Mouse (Mus musculus) cerebral cortex, adult 2 months (tissue): ENCODE results near the gene Ing5.

ENCODE experiments used
- WGBS: fragments of 180-500 bp; shearing (Covaris S2); methylation state at CpG from one replicate; pipeline ENCODE4 v1.1.7; 2018; 5-methylcytosine and 5-hydroxymethylcytosine counted together

The Ing5 gene

DNA sequence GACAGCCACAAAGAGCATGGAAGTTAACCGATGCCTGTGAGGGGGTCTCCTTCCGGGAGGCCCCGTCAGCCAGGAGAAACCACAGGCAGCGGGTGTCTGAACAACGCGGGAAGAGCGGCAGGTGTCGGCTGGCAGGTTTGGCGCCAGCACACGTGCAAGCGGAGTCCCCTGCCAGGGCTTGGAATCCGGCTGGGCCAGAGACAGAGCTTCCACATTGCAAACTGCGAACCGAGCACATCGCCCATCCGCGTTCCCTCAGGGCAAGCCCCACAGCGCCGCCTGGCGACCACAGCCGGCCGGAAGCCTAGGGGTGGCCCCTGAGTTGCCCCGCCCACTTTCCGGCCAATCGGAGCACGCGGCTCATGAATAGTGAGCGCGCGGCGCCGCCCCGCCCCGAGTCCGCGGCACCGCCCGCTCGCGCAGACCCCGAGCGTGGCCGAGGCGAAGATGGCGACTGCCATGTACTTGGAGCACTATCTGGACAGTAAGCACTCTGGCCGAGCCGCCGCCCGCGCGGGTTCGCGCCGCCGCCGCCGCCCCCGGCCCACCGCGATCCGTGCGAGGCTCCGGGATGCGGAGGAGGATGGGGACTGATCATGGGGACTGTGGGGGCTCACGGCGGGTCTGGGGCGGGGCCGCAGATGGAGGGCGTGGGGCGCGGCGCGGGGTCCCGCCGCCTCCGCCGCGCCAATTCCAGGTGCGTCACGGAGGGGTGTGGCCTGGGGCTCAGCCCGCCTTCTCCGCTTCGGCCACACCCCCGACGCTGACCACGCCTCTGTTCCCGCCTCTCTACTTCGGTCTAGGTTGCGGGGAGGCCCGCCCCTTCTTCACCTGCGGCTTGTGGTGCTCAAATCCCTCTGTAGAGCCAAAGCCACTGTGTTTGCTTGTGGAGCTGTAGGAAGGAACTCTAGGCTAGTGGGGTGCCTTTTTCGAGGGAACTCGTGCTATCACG is at the start of gene Ing5:
Gene Ing5, plus strand, starts transcription at position 410 of the 952 bp plus-strand sequence.
- under 1% methylated on average over 94 of the region's 94 CpGs for WGBS

- WGBS = 1% methylated on average over 103 of the region's 121 CpGs
Measured at GRCm38 (mm10) chr1:93754573-93755290, 49.0 kb upstream of the Ing5 start, which contains the start of gene Thap4. Thap4 (minus strand) TSS chr1:93754864.

- WGBS = under 1% methylated on average over 13 of the region's 13 CpGs
Measured at GRCm38 (mm10) chr1:93755291-93755610, 48.5 kb upstream of the Ing5 start.

GRCm38 (mm10) chr1:93755618-93756017 is 48.1 kb upstream of the Ing5 start:
- WGBS = 16% methylated on average over 7 of the region's 7 CpGs

DNA sequence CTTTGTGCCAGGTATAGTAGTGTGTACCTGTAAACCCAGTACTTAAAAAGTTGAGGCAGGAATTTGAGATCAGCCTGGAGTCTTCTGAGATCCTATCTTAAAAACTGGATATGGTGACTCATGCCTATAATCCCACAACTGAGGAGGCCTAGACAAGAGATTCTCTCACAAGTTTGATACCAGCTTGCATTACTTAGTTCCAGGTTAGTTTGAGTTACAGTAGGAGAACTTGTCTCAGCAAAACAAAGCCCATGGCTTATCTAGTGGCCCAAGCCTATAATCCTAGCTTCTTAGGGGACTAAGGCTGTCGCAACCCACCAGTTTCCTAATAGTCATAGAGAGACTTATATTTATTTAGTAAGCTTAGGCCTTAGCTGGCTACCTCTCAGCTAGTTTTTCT is 43.7 kb upstream of the Ing5 start:
- WGBS = 97% methylated on average over 1 of the region's 1 CpGs

DNA sequence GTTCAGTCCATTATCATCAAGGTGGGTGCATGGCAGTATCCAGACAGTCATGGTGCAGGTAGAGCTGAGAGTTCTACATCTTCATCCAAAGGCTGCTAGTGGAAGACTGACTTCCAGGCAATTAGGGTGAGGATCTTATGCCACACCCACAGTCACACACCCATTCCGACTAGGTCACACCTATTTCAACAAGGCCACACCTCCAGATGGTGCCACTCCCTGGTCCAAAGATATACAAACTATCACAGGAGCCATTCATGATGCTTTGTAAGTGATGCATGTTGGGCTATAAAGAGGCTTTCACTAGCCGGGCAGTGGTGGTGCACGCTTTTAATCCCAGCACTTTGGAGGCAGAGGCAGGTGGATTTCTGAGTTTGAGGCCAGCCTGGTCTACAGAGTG is 40.2 kb upstream of the Ing5 start:
- WGBS = 91% methylated on average over 3 of the region's 3 CpGs

GRCm38 (mm10) chr1:93764871-93765591 is 38.7 kb upstream of the Ing5 start:
- WGBS = 74% methylated on average over 9 of the region's 9 CpGs

DNA sequence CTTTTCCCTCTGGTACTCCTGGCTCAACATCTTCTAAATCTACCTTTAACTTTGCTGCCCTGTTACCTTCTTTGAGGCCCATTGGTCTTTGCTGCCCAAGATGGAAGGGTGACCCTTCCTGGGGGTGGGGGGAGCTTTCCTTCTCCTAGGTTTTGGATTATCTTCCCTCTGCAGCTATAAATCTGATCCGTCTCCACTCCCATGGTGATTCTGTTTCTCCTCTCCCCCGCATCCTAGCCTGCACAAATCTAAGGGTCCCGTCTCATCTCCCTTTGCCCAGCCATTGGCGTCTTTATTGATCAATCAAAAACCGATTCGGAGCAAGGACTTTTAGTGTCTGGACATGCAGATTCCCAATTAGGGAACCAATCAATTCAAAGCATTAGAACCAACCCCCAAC is 36.2 kb upstream of the Ing5 start:
- WGBS = 97% methylated on average over 6 of the region's 6 CpGs

- WGBS = 67% methylated on average over 3 of the region's 3 CpGs
Measured at GRCm38 (mm10) chr1:93769901-93770300, 33.9 kb upstream of the Ing5 start.

DNA sequence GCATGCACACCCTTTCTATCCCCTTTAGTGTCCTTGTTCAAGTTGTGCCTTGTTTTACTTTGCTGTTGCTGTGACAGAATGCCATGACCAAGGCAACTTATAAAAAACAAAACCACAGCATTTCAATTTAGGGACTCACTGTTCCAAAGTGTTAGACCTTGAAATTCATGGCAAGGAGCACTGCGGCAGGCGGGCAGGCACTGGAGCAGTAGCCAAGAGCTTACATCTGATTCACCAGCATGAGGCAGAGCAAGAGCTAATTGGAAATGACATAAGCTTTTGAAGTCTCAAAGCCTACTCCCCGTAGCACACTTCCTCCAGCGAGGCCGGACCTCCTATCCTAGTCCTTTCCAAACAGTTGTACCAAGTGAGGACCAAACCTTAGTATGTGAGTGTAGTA is 27.1 kb upstream of the Ing5 start:
- 88% methylated on average over 5 of the region's 5 CpGs for WGBS

DNA sequence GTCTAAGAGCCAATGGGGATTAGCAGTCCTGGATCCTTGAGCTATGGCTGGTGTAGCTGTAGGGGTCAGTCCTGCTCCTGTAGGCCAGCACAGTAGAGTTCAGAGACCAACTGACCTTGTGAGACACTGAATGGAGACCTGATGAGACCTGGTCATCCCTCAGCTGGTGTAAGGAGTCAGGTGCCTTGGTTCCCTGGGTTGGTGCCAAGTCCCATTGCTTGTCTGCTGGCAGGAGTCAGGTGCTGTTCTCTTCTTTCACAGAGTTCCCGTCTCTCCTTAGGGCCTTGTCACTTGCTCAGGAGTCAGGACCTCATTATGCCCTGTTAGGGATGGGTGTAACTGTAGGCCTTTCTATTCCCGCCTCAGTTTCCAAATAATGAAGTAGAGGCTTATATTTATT is 16.9 kb upstream of the Ing5 start:
- 86% methylated on average over 2 of the region's 2 CpGs for WGBS

DNA sequence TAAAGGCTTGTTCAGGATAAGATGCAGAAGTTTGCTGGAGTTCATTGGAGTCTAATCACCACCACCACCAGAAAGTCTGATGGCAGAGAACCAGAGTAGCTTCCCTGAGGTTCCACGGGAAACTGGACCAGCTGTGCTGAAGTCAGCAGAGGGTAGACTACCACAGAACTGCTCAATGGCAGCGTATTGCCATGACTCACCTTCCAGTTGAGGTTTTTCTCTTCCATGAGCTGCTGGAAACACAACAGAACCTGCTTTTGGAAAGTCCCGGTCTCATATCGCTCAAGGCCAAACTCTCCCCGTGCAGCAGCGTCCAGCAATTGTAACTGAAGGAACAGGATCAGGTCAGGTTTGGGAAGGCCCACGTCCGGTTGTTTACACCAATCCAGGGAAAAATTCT is 9.2 kb upstream of the Ing5 start:
- 92% methylated on average over 8 of the region's 8 CpGs for WGBS

DNA sequence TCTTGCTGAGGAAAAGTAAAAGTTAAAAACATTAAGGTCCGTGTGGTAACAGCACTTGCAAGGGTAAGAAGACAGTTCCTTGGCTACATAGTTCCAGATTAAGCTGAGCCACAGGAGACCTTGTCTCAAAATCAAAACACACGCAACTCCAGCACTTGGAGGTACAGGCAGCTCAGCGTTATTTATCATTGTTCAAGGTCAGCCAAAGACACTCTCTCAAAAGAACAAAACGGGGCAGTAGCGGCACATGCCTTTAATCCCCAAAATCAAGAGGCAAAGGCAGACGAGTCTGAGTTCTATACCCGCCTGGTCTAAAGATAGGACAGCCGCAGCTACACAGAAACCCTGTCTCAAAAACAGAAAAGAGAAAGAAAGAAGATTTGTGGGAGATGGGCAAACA is 7.9 kb upstream of the Ing5 start:
- 41% methylated on average over 8 of the region's 8 CpGs for WGBS

DNA sequence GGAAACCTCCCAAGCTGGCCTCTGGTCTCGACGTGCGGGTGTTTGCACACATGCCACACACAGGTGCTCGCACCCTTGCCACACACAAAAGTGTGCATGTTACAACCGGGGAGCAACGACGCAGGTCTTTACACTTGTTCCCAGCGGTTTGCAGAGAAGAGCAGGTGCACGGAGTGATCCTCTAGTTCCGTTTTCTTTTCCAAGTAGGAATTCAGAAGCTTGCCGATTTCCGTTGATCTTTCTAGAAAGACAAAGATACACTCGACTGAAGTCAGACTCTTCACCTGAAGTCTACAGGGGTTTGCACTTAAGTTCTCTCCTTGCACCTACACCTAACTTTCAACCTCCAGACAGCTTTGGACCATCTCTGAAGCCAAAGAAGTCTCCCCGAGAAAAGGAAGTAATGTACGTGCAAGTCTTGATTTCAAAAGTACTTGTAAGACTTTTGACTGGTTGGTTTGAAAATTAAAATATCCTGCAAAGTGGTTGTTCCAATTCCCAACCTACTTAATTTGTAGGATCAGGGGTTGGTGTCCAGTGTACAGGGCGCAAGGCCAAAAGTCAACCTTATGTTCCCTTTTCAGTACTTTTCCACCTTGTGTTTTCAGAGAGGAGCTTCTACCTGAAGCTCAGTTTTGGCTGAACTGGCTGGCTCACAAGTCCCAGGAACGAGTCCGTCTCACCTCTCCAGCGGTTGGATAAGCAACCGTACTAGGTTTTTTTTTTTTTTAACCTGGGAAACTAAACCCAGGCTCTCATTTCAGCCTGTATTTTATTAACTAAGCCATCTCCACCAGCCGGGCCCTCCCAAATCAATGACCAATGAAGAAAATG is 2.9 kb upstream of the Ing5 start:
- WGBS = 77% methylated on average over 21 of the region's 21 CpGs

- WGBS = under 1% methylated on average over 42 of the region's 42 CpGs
Measured at GRCm38 (mm10) chr1:93801741-93802238, 2.0 kb upstream of the Ing5 start, which contains the start of gene Dtymk. Dtymk (minus strand) TSS chr1:93801934.

- WGBS = 79% methylated on average over 5 of the region's 5 CpGs
Measured at GRCm38 (mm10) chr1:93802771-93803170, 994 bp upstream of the Ing5 start.

GRCm38 (mm10) chr1:93804818-93805217 is 1.1 kb downstream of the Ing5 start:
- WGBS = 75% methylated on average over 4 of the region's 4 CpGs

DNA sequence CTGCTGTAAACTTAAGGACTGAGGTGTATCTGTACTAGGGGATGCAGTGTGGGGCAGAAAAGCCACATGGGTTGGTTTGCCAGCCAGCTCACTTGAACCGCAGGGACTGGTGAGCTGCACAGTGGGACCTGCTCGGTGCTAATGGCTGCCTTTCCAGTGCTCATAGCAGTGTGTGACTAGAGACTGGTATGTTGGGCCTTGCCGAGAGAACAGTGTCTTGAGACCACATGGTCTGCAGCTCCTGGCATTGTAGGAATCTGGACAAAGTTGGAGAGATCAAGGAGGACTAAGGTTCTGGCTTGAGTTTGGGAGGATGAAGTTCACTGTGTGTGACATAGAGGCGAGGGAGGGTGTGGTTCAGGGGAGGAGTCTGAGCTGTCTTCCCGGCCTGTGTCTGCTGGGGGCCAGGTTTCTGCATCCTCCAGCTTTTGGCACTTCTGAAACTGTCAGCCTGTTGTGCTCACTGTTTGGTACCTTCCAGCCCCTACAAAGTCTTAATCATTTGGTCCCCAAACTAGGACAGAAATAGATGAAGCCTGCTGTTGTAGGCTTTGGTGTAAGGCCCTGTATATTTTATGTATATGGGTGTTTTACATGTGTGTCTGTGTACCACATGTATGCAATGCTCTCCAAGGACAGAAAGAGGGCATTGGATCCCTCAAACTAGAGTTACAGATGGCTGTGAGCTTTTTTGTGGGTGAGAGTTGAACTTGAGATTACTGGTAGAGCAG is 1.6 kb downstream of the Ing5 start:
- WGBS = 72% methylated on average over 5 of the region's 5 CpGs

DNA sequence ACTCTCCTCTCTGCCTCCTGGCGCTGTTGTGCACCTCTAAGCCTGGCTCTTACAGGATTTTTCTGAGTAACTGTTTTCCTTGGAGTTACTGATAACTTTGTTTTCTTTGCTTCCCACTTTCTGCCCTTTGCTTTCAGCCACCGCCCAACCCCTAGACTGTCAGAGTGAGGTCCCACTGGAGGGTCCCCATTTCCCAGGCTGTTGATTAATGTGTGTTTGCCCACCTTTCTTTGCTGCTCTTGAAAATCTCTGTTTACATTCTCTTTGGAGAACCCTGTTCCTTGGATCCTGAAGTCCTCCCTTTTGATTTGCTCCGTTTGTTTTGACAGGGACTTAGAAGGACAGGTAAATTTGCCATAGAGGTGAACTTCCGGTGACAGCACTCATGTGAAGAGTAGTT is 5.1 kb downstream of the Ing5 start:
- WGBS = 98% methylated on average over 4 of the region's 4 CpGs

GRCm38 (mm10) chr1:93810011-93810410 is 6.2 kb downstream of the Ing5 start:
- WGBS = 97% methylated on average over 3 of the region's 3 CpGs
